Mouse (Mus musculus): ENCODE results near the gene Add3. TPM values are rescaled to one million over a fixed set of nuclear protein-coding genes. Genes with fewer than 3 reads are reported as not detected.

The Add3 gene
- total RNA-seq, 2 experiments from 2014 or later: 113 to 114 TPM

GRCm38 (mm10) chr19:53276902-53277707 lies 136.9 kb downstream of the Add3 start:
- no peak for DNase-seq (ENCODE audit: extremely low spot score in 1 of 2, low spot score in 2 of 2)
- intact Hi-C loops (cut with DNase I): no loop called here

- intact Hi-C loops (cut with DNase I): no loop called here
- peak in 1 of 2 experiments; percentile 52 for DNase-seq (ENCODE audit: extremely low spot score in 1 of 2, low spot score in 2 of 2)
These were observed 138.5 kb downstream of the Add3 start for GRCm38 (mm10) chr19:53278491-53279415.

- DNase-seq (ENCODE audit: extremely low spot score in 1 of 2, low spot score in 2 of 2): peak in 1 of 2 experiments; percentile 4
- intact Hi-C loops (cut with DNase I): loop anchor here (2.0 kb wide), 1 partner anchor 17 kb away; no protein-coding TSS in a partner anchor
These were observed 140.0 kb downstream of the Add3 start for GRCm38 (mm10) chr19:53280254-53280653.

- intact Hi-C loops (cut with DNase I): no loop called here
- no peak for DNase-seq (ENCODE audit: extremely low spot score in 1 of 2, low spot score in 2 of 2)
These were observed 142.3 kb downstream of the Add3 start for GRCm38 (mm10) chr19:53282571-53282970.

- intact Hi-C loops (cut with DNase I): no loop called here
- DNase-seq (ENCODE audit: extremely low spot score in 1 of 2, low spot score in 2 of 2): no peak
These were observed 143.5 kb downstream of the Add3 start for GRCm38 (mm10) chr19:53283742-53284141.

GRCm38 (mm10) chr19:53284268-53285208 lies 144.3 kb downstream of the Add3 start:
- intact Hi-C loops (cut with DNase I): no loop called here
- DNase-seq (ENCODE audit: extremely low spot score in 1 of 2, low spot score in 2 of 2): peak in 1 of 2 experiments; percentile 72

GRCm38 (mm10) chr19:53296331-53297254 lies 156.3 kb downstream of the Add3 start:
- no peak for DNase-seq (ENCODE audit: extremely low spot score in 1 of 2, low spot score in 2 of 2)
- intact Hi-C loops (cut with DNase I): loop anchor here (2.0 kb wide), 1 partner anchor 16 kb away; no protein-coding TSS in a partner anchor

Other genes with a start within 250 kb of the Add3 start
- 100 to 1,000 TPM; 108 to 113 TPM for gene Xpnpep1, start 100.2 kb upstream of the Add3 start, total RNA-seq (2021)
- 10 to 100 TPM; 57.0 to 57.9 TPM for gene Mxi1, start 170.1 kb downstream of the Add3 start, total RNA-seq (2021)
- gene Gm10197, start 231.3 kb downstream of the Add3 start, total RNA-seq (2021): not detected

All from left cerebral cortex, postnatal 10 days (tissue).